Mouse (Mus musculus) small intestine, adult 2 months (tissue): ENCODE data around the gene Ostf1.

ENCODE experiments used
- CTCF ChIP-seq: fragments of 200-500 bp; IDR thresholded peaks from 2 replicates; pipeline ENCODE4 v1.5.1; 2012; ENCODE audit warnings: low read depth, mild to moderate bottlenecking, control low read depth, inconsistent platforms, low read length, moderate library complexity, mixed read lengths; ENCODE audit not compliant: insufficient replicate concordance, insufficient read length; ENCODE audit errors: extremely low read depth
- POLR2A ChIP-seq: fragments of 200-500 bp; IDR thresholded peaks from 2 replicates; pipeline ENCODE4 v1.6.1; 2012; ENCODE audit warnings: low read depth, mild to moderate bottlenecking, control low read depth, inconsistent platforms, low read length, moderate library complexity

DNA sequence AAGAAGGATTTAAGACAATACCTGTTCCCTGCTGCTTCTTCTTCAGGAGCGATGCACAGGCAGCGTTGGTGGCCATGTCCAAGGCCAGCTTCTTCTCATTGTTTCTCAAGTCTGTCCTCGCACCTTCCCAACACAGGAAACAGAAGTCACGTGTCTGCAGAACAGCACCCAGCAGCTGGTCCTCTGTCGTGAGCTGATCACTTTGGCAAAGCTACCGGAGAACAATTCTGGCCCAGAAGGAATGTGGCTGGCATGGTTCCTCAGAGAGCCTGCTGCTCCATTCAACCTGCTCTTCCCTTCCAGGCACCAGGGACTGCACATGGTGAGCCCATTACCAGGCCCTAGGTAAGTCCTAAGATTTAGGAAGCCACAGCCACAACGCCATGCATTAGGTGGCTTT is 47.0 kb downstream of the Ostf1 start:
- TF ChIP-seq CTCF (no peak), POLR2A (no peak)
